Mouse (Mus musculus) urinary bladder, postnatal 14 days (tissue): Measurements from ENCODE around the gene Gm20828.
"Not testable (repeated sequence)": the region's sequence is repeated elsewhere in the genome, so short reads cannot be mapped to it uniquely, and the experiment has no call there.

ENCODE experiments used
- DNase-seq: peaks from one replicate; pipeline ENCODE4 v3.0.0; 2021; ENCODE audit warnings: low spot score

The Gm20828 gene

DNA sequence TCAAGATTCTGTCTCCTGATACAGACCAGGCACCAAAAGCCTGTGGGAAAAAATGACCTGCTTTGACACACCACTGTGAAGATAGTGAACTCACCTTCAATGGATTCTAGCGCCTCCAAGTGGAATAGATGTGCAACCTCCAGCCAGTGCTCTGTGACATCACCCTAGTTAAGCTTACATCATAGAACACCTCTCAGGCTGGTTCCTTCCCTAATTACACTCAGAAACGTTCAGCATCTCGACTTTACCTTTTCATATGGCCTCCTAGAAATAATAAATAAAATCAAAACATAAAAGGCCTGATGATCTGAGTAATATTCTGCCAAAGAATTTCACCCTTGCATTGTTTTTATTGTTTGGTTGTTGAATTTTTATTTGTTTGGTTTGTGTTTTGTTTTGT is at the start of gene Gm20828:
Gene Gm20828, minus strand, starts transcription at position 101 of the 400 bp plus-strand sequence.
- DNase-seq = not testable (repeated sequence)
